Mouse (Mus musculus) liver, embryonic 14.5 days (tissue): ENCODE data around the gene Rapgef1.

Experiments
- CTCF ChIP-seq: IDR thresholded peaks from 2 replicates; pipeline ENCODE4 v1.5.1; 2016; ENCODE audit warnings: antibody characterized with exemption, low read depth, control low read depth
- EP300 ChIP-seq: IDR thresholded peaks from 2 replicates; pipeline ENCODE4 v1.6.1; 2016; ENCODE audit warnings: antibody characterized with exemption, low read depth

- TF ChIP-seq CTCF (no peak), EP300 (no peak)
Observed at GRCm38 (mm10) chr2:29735708-29736107, 116.2 kb downstream of the Rapgef1 start.
